8 mouse cellular contexts compared by ENCODE assay signal in genomic region chr2:109280600-109281340, GRCm38 (mm10). TPM values are rescaled to one million over a fixed set of nuclear protein-coding genes. Genes with fewer than 3 reads are reported as not detected.
A peak's percentile ranks its signal among the peaks of the same experiment; 100 is the strongest.
DNase-seq lines count a peak whose midpoint lies in the region; ATAC-seq lines count a peak whose summit lies in the region.

TSS of gene Kif18a (plus strand) at chr2:109280738.
TSS of gene Mettl15 (minus strand) at chr2:109280748.

- H3K4me2 ChIP-seq in lung, embryonic 16.5 days (ENCODE audit: low read depth, low read length) = peak within 1 kb of the TSS; percentile 76

- 0% methylated on average over 51 of the region's 51 CpGs for WGBS in lung, embryonic 16.5 days

- peak; percentile 94 to 96 for ATAC-seq in hematopoietic stem cell, adult 5-6 weeks (replicated peaks in 1 of 2; ENCODE audit: insufficient read depth in 1 of 2, low FRiP score in 2 of 2, low TSS enrichment in 1 of 2, low read depth in 1 of 2, poor library complexity in 2 of 2, severe bottlenecking in 2 of 2)
- peak; percentile 98 for ATAC-seq in lung, embryonic 16.5 days (ENCODE audit: low read depth)

- peak within 1 kb of the TSS; percentile 73 for H3K27ac ChIP-seq in lung, embryonic 16.5 days (ENCODE audit: low read length)

- no peaks in the 10 kb centered on the region for H3K9me3 ChIP-seq in lung, embryonic 16.5 days (ENCODE audit: control insufficient read depth, low read length)

- peak within 1 kb of the TSS; percentile 65 for H3K4me3 ChIP-seq in lung, embryonic 16.5 days (ENCODE audit: low read length)

- H3K9ac ChIP-seq in lung, embryonic 16.5 days (ENCODE audit: low read length) = peak within 1 kb of the TSS; percentile 73

- no peaks in the 10 kb centered on the region for H3K27me3 ChIP-seq in lung, embryonic 16.5 days (ENCODE audit: control insufficient read depth, insufficient read depth, low read depth, low read length)

- DNase-seq in MEL-GATA-1-ER (ENCODE audit: extremely low read depth, low read depth) = peak; percentile 96
- peak; percentile 91 for DNase-seq in cerebellum, adult 8-10 months
- DNase-seq in forelimb bud, embryonic 11.5 days (ENCODE audit: low read depth, low spot score) = peak; percentile 97
- peak; percentile 82 for DNase-seq in layer of hippocampus, adult 9-10 months (ENCODE audit: low spot score)
- peak; percentile 85 for DNase-seq in ovary, postnatal 10 days (ENCODE audit: low spot score)
- DNase-seq in thymus, postnatal 10 days (ENCODE audit: low spot score in 2 of 2) = peak; percentile 95 to 96

- peaks cover 10% of the 10 kb centered on the region; the same call in 1 of the 2 replicates for H3K4me1 ChIP-seq in lung, embryonic 16.5 days (replicated peaks; ENCODE audit: control insufficient read depth, insufficient read depth, low read length)

- H3K36me3 ChIP-seq in lung, embryonic 16.5 days (ENCODE audit: control insufficient read depth, insufficient read depth, low read length) = no peaks in the 10 kb centered on the region

RNA-seq across cellular contexts. Expression of gene Kif18a, which starts in this region (rescaled TPM):
- total RNA-seq in hematopoietic stem cell, adult 5-6 weeks (2017) = 21.8 and 30.8 TPM in 2 replicates
- polyA plus RNA-seq in lung, embryonic 16.5 days (2015; fragmentation: Nextera tagmentation; extraction: Ambion mirVana) = 20.8 and 22.3 TPM in 2 replicates

RNA-seq across cellular contexts. Expression of gene Mettl15, which starts in this region (rescaled TPM):
- total RNA-seq in hematopoietic stem cell, adult 5-6 weeks (2017) = 7.9 and 13.8 TPM in 2 replicates
- polyA plus RNA-seq in lung, embryonic 16.5 days (2015; fragmentation: Nextera tagmentation; extraction: Ambion mirVana) = 14.5 and 15.1 TPM in 2 replicates

Comparison
In these comparisons a context has a peak if more than half of its experiments do, and no peak if none do; other contexts are left out.
1. Peak in every context shown above with its lines: DNase-seq, ATAC-seq, H3K4me3 ChIP-seq and H3K27ac ChIP-seq.